Mouse (Mus musculus) embryonic facial prominence, embryonic 12.5 days (tissue): Measurements from ENCODE around the gene Opa3. TPM values are rescaled to one million over a fixed set of nuclear protein-coding genes. Genes with fewer than 3 reads are reported as not detected.
A peak's percentile ranks its signal among the peaks of the same experiment; 100 is the strongest.

ENCODE experiments used
- ATAC-seq: fragments of 200-750 bp; cut with Nextera tagmentation; 2 replicates; pipeline ENCODE4 v1.8.0; 2017; ENCODE audit not compliant: insufficient number of reproducible peaks, insufficient read depth, low FRiP score, low TSS enrichment
- H3K27ac ChIP-seq: fragments of 300-500 bp; sonication (generic); 2 replicates; pipeline ENCODE4 v1.5.1; 2016; ENCODE audit warnings: mild to moderate bottlenecking
- H3K27me3 ChIP-seq: fragments of 300-500 bp; sonication (generic); 2 replicates; pipeline ENCODE4 v1.6.1; 2016; ENCODE audit warnings: mild to moderate bottlenecking, moderate library complexity
- H3K36me3 ChIP-seq: fragments of 300-500 bp; sonication (generic); 2 replicates; pipeline ENCODE4 v1.6.1; 2016; ENCODE audit warnings: mild to moderate bottlenecking
- H3K4me1 ChIP-seq: fragments of 300-500 bp; sonication (generic); 2 replicates; pipeline ENCODE4 v1.6.1; 2016
- H3K4me2 ChIP-seq: fragments of 300-500 bp; sonication (generic); replicated peaks from 2 replicates; pipeline ENCODE4 v1.6.1; 2016; ENCODE audit warnings: mild to moderate bottlenecking, moderate library complexity
- H3K4me3 ChIP-seq: fragments of 300-500 bp; sonication (generic); 2 replicates; pipeline ENCODE4 v1.5.1; 2016; ENCODE audit warnings: mild to moderate bottlenecking
- H3K9ac ChIP-seq: fragments of 300-500 bp; sonication (generic); 2 replicates; pipeline ENCODE4 v1.6.1; 2016; ENCODE audit warnings: mild to moderate bottlenecking, moderate library complexity
- H3K9me3 ChIP-seq: fragments of 300-500 bp; sonication (generic); 2 replicates; pipeline ENCODE4 v1.6.1; 2016; ENCODE audit warnings: mild to moderate bottlenecking, moderate library complexity
- WGBS: fragments of 180-500 bp; shearing (Covaris S2); methylation state at CpG from one replicate; pipeline ENCODE4 v1.1.7; 2016; 5-methylcytosine and 5-hydroxymethylcytosine counted together
- polyA plus RNA-seq: library from polyadenylated mRNA; unstranded; fragments of >200 nt; fragmentation: Nextera tagmentation; extraction: Ambion mirVana; gene quantifications from 2 replicates; pipeline ENCODE4 v1.2.1, GENCODE M21; 2016

Gene Opa3
- polyA plus RNA-seq, 1 experiment from 2014 or later, result 40.1 TPM

DNA sequence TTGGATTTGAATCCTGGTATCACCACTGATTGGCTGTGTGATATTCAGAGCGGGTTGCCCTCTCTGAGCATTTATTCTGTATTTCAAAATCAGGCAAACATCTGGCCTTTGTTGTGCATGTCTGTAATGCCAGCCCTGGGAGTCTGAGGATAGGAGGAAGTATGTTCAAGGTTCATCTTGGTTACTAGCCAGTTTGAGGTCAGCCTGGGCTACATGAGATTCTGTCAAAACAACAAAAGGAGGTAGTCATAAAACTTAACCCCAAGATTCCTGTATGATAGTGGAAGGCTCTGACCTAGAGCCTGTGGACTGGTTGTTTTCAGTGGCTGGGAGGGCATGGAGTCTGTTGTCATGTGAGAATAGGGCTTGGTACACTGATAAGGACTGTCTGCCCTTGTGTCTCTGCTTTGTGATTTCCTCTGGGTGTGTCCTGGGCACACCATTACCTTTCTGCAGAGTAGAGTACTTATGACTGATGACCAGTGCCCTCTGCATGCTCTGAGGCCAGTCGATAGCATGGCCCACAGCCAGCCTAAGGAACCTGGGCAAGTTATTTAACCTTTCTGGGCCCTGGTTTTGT is 7.0 kb downstream of the Opa3 start:
- Histone ChIP-seq H3K36me3 (peaks cover 8% of the 10 kb centered on the region; the same call in 1 of the 2 replicates), H3K9me3 (no peaks in the 10 kb centered on the region), H3K27ac (no peak overlapping the region), H3K4me3 (no peak overlapping the region), H3K4me2 (no peak overlapping the region), H3K4me1 (0 out of 2 replicates have a peak, but pooled peaks cover 2% of the 10 kb centered on the region), H3K27me3 (no peaks in the 10 kb centered on the region), H3K9ac (no peak overlapping the region)
- ATAC-seq, result no peak
- 86% methylated on average over 2 of the region's 2 CpGs for WGBS

GRCm38 (mm10) chr7:19236411-19236810 is 8.3 kb downstream of the Opa3 start:
- ATAC-seq, result no peak
- WGBS, result 70% methylated on average over 2 of the region's 2 CpGs

DNA sequence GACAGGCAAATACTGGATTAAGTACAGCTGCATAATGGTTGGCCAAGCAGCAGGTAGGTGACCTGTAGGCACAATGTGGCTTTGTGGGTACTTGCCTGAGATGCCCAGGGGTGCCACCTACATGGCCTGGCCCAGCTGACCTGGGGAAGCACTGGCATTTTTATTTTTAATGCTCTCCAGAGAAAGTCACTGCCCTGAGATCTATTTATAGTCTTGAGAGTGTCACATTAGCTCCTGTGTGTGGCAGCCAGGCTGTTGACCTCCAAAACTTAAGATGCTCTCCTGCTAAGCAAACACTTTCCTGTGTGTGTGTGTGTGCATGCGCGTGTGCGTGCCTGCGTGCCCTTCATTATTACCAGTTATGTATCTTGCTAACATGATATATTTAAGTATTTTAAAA is 10.2 kb downstream of the Opa3 start:
- no peaks in the 10 kb centered on the region for H3K9me3 ChIP-seq
- H3K4me2 ChIP-seq, result no peak overlapping the region
- H3K4me3 ChIP-seq, result no peak overlapping the region
- no peak overlapping the region for H3K9ac ChIP-seq
- H3K4me1 ChIP-seq, result no peaks in the 10 kb centered on the region
- ATAC-seq, result no peak
- H3K27ac ChIP-seq, result no peak overlapping the region
- WGBS, result 100% methylated on average over 4 of the region's 4 CpGs
- no peaks in the 10 kb centered on the region for H3K27me3 ChIP-seq
- no peaks in the 10 kb centered on the region; the same call in 1 of the 2 replicates for H3K36me3 ChIP-seq

More at GRCm38 (mm10) chr7:19236411-19236810, 8.3 kb downstream of the Opa3 start:
- Histone ChIP-seq H3K9me3 (no peaks in the 10 kb centered on the region), H3K36me3 (peaks cover 2% of the 10 kb centered on the region; the same call in 1 of the 2 replicates), H3K4me2 (no peak overlapping the region), H3K4me3 (no peak overlapping the region), H3K9ac (no peak overlapping the region), H3K27ac (no peak overlapping the region), H3K4me1 (no peaks in the 10 kb centered on the region), H3K27me3 (no peaks in the 10 kb centered on the region)

- Histone ChIP-seq H3K4me2 (no peak overlapping the region), H3K4me1 (no peaks in the 10 kb centered on the region), H3K4me3 (no peak overlapping the region), H3K27me3 (no peaks in the 10 kb centered on the region), H3K9ac (no peak overlapping the region), H3K27ac (no peak overlapping the region), H3K36me3 (no peaks in the 10 kb centered on the region), H3K9me3 (no peaks in the 10 kb centered on the region)
- WGBS, result 0% methylated on average over 1 of the region's 1 CpGs
- ATAC-seq, result 0 out of 2 replicates have a peak, but pooled peaks have one; percentile 76
These were observed 11.3 kb downstream of the Opa3 start for GRCm38 (mm10) chr7:19239423-19239822.

DNA sequence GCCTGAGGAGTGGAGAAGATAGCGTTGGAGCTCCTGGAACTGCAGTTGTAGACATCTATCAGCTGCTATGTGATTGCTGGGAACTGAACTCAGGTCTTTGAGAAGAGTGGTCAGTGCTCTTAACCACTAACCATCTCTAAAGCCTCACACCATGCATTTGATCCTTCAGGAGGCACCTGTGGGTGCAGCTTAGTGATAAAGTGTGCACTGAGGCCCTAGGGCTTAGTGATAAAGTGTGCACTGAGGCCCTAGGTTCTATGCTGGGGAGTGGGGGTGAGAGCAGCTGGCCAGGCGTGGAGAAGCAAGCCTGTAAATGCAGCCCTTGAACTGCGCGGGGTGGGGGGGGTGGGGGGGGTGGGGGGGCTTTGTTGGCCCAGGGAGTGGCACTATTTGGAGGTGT is 11.9 kb downstream of the Opa3 start:
- Histone ChIP-seq H3K27me3 (no peaks in the 10 kb centered on the region), H3K9me3 (no peaks in the 10 kb centered on the region), H3K9ac (no peak overlapping the region), H3K4me3 (no peak overlapping the region), H3K27ac (no peak overlapping the region), H3K36me3 (peaks cover 4% of the 10 kb centered on the region; the same call in 1 of the 2 replicates), H3K4me1 (no peaks in the 10 kb centered on the region), H3K4me2 (no peak overlapping the region)
- no peak for ATAC-seq
- 75% methylated on average over 4 of the region's 4 CpGs for WGBS

GRCm38 (mm10) chr7:19240905-19241463 is 12.8 kb downstream of the Opa3 start:
- 88% methylated on average over 8 of the region's 8 CpGs for WGBS
- no peak for ATAC-seq
- H3K36me3 ChIP-seq, result peaks cover 10% of the 10 kb centered on the region; the same call in 1 of the 2 replicates
- H3K9ac ChIP-seq, result no peak overlapping the region
- no peaks in the 10 kb centered on the region for H3K27me3 ChIP-seq
- H3K9me3 ChIP-seq, result no peaks in the 10 kb centered on the region
- H3K4me2 ChIP-seq, result no peak overlapping the region
- no peak overlapping the region for H3K27ac ChIP-seq
- H3K4me3 ChIP-seq, result no peak overlapping the region
- no peaks in the 10 kb centered on the region for H3K4me1 ChIP-seq

- Histone ChIP-seq H3K4me3 (no peak overlapping the region), H3K4me1 (no peaks in the 10 kb centered on the region), H3K36me3 (peaks cover 10% of the 10 kb centered on the region; the same call in 1 of the 2 replicates), H3K27ac (no peak overlapping the region), H3K27me3 (no peaks in the 10 kb centered on the region), H3K9ac (no peak overlapping the region), H3K4me2 (no peak overlapping the region), H3K9me3 (no peaks in the 10 kb centered on the region)
- ATAC-seq, result no peak
- 85% methylated on average over 1 of the region's 1 CpGs for WGBS
These were observed 13.9 kb downstream of the Opa3 start for GRCm38 (mm10) chr7:19242005-19242404.

- no peaks in the 10 kb centered on the region for H3K9me3 ChIP-seq
- H3K4me3 ChIP-seq, result no peak overlapping the region
- ATAC-seq, result no peak
- 84% methylated on average over 5 of the region's 5 CpGs for WGBS
- no peaks in the 10 kb centered on the region for H3K4me1 ChIP-seq
- no peak overlapping the region for H3K27ac ChIP-seq
- no peaks in the 10 kb centered on the region for H3K27me3 ChIP-seq
- peaks cover 18% of the 10 kb centered on the region for H3K36me3 ChIP-seq
- H3K9ac ChIP-seq, result no peak overlapping the region
- H3K4me2 ChIP-seq, result no peak overlapping the region
These were observed 15.7 kb downstream of the Opa3 start for GRCm38 (mm10) chr7:19243858-19244257.

DNA sequence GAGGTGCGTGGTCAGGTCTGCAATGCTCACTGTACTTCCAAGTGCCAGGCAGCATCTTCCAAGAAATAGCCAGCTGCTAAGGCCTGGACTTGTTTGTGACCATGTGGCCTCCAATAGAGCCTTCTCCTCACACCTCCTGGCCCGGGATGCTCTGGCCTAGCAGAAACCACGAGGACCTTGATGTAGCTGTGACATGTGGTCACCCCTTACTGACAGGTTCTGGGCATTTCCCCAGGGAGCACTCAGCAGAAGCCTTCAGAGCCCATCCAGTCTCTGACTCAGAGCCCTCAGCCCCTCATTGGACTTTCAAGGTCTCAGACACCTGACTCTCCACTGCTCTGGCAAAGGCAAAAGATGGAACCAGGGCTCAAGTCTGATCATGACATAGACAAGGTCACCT is 16.9 kb downstream of the Opa3 start:
- Histone ChIP-seq H3K27me3 (no peaks in the 10 kb centered on the region), H3K4me1 (no peaks in the 10 kb centered on the region), H3K4me3 (no peak overlapping the region), H3K36me3 (peaks cover 18% of the 10 kb centered on the region), H3K9me3 (no peaks in the 10 kb centered on the region), H3K4me2 (no peak overlapping the region), H3K27ac (no peak overlapping the region), H3K9ac (no peak overlapping the region)
- ATAC-seq, result no peak
- WGBS, result 91% methylated on average over 3 of the region's 3 CpGs

- Histone ChIP-seq H3K27me3 (no peaks in the 10 kb centered on the region), H3K27ac (no peak overlapping the region), H3K4me2 (no peak overlapping the region), H3K4me3 (no peak overlapping the region), H3K4me1 (no peaks in the 10 kb centered on the region), H3K9ac (no peak overlapping the region), H3K36me3 (peaks cover 18% of the 10 kb centered on the region), H3K9me3 (no peaks in the 10 kb centered on the region)
- no peak for ATAC-seq
- 88% methylated on average over 1 of the region's 1 CpGs for WGBS
These were observed 18.7 kb downstream of the Opa3 start for GRCm38 (mm10) chr7:19246855-19247254.

DNA sequence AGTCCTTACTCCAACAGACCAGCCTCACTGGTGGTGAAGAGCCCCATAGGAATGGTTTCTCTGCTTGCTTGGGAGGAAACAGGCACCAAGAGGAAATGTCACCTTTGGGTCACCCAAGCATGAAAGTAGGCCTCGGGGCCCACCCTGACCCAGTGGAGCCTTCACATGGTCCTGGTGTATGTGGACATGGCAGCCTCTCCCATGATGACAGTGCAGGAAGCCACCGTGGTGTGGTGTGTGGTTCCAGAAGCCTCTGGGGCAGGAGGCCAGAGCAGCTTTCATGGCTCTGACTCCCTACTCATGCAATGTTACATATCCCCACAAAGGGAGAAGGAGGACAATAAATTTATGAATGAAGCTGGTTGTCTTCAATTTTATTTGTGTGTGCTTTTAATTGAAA is 19.4 kb downstream of the Opa3 start:
- peaks cover 18% of the 10 kb centered on the region for H3K36me3 ChIP-seq
- H3K4me1 ChIP-seq, result no peaks in the 10 kb centered on the region

DNA sequence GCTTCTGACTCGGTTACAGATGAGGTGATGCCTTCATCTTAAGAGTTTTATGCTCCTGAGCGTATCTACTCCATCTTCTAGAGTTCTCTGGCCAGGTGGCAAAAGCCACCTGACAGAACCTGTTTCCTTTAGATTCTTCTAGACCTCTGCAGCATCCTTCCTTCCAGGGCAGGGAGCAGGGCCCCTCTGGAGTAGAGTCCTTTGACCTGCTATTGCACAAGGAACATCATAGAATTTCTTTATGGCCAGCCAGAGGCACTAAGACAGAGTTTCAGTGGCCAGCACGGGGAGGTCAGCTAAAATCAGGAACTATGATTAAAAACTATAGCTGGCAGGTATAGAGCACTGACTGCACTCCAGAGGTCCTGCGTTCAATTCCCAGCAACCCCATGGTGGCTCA is 23.9 kb downstream of the Opa3 start:
- Histone ChIP-seq H3K27me3 (no peaks in the 10 kb centered on the region), H3K36me3 (peaks cover 21% of the 10 kb centered on the region), H3K9me3 (no peaks in the 10 kb centered on the region), H3K9ac (no peak overlapping the region), H3K4me3 (no peak overlapping the region), H3K27ac (no peak overlapping the region), H3K4me1 (no peaks in the 10 kb centered on the region), H3K4me2 (no peak overlapping the region)
- ATAC-seq, result no peak
- WGBS, result 83% methylated on average over 4 of the region's 4 CpGs

More for the DNA sequence above, 19.4 kb downstream of the Opa3 start:
- H3K4me3 ChIP-seq, result no peak overlapping the region
- H3K27ac ChIP-seq, result no peak overlapping the region
- 94% methylated on average over 2 of the region's 2 CpGs for whole genome bisulfite sequencing
- H3K9ac ChIP-seq, result no peak overlapping the region
- no peaks in the 10 kb centered on the region for H3K9me3 ChIP-seq
- H3K4me2 ChIP-seq, result no peak overlapping the region
- no peak for ATAC-seq
- no peaks in the 10 kb centered on the region for H3K27me3 ChIP-seq
